Mouse (Mus musculus): ENCODE results near the gene V1ra8.
"Not testable (repeated sequence)": the region's sequence is repeated elsewhere in the genome, so short reads cannot be mapped to it uniquely, and the experiment has no call there.

Gene V1ra8

DNA sequence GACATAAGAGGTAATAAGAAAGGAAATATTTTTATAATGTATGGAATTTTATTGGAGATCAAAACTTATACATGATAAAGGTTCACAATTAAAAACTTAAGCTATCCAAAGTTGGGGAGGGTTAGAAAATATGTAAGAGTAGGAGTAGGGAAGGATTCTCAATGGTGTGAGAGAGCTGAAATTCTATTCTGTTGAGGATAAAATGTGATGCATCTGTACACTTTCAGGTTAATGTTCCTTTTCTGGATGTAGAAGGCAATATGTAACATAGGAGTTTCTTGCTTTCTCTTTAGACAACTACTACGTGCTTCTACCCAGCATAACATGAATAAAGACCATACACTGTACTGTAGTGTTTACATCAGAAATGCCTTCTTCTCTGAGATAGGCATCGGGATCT, at the start of gene V1ra8:
Gene V1ra8 (plus strand): TSS at position 301 of the 400 bp plus-strand sequence.
- DNase-seq: not testable (repeated sequence)

DNA sequence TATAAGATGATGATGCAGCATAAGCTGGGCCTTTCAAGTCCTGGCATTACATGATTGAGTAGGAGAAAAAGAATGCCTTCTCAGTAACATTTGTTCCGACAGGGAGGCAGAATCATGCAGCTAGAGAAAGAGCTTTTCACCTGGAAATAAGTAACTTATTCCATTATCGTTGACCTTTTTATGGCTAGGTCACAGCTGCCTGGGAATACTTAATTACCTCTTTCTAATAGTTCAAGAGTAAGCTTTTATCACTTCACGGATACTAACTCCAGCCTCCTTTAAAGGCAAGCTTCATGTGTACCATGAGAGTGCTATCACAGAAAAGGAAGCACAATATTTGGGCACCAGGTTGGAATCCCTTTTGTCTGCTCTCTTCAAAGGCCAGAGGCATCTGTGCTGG, 42.5 kb upstream of the V1ra8 start:
- DNase-seq: peak in 1 of 2 experiments; percentile 4

DNA sequence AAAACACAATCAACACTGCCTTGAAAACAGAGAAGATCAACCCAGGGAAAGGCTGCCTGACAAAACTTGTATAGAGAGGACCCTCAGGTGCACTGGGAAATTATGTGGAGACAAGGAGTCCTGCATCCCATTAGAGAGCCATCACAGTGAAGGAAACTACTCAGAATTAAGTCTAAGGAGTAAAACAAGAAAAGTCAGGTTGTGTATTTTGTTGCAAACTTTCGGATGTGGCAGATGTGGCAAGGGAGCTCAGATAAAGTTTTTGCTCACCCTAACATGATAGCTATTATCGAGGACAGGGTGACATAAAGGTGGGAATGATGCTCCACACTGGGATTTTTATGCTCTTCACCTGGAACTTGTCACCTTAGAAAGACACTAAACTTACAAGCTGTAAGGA, 28.1 kb upstream of the V1ra8 start, which contains the start of gene Vmn1r52:
Gene Vmn1r52 (plus strand): TSS at position 301 of the 400 bp plus-strand sequence.
- DNase-seq: no peak

DNA sequence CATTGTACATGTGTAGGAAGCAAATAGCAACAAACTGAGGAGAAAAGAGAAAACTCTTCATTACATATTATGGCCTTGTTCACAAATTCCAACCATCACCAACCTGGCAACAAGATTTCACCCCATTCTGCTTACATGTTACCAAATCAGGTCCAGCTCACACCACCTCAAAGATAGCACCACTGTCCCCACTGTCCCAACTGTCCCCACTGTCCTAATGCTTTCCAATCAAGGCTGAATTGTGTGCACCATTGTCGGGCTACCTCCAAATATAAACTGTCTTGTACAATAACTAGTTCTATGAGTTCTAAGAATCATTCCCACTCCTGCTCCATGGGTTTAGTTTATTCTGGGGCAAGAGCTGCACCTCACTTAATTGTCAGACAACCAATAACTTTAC, 21.7 kb downstream of the V1ra8 start, which contains the start of gene Vmn1r53:
Gene Vmn1r53 (minus strand): TSS at position 101 of the 400 bp plus-strand sequence.
- no peak for DNase-seq

DNA sequence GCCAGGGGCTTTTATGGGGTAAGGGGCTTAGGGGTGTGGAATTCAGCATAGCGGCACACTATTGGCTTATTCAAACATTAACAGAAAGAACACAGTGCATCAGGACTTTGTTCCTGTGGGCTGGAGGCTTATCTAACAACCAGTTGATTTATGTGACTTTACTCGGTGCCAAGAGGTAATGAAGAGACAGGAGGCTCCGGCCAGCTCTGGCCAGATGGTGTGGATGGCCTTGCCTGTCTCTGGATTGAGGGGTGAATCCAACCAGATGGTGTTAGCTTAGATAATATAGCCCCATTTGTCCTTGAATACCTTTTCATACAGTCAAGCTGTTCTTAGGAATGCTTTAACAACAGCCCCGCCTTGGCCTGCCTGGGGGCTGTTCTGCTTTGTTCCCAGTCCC, 29.5 kb downstream of the V1ra8 start:
- not testable (repeated sequence) for DNase-seq

DNA sequence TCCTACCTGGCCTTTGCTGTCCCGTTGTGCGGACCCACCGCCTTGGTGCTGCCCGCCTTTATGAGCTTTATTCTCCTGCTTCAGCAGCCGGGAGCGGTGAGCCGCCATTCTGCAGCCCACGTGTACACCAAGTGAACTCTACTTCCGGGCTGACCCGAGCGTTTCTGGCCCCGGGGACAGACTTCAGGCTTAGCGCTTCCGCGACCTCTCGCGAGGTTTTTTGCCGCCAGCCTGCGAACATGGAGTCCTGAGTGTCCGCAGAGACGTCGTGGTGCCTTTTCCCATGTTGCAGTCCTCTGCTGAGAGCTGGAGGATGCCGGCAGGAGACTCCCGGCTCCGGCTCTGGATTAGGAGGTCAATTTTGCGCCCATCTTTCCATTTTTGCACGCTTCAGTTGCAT, 30.1 kb downstream of the V1ra8 start:
- no peak for DNase-seq

DNA sequence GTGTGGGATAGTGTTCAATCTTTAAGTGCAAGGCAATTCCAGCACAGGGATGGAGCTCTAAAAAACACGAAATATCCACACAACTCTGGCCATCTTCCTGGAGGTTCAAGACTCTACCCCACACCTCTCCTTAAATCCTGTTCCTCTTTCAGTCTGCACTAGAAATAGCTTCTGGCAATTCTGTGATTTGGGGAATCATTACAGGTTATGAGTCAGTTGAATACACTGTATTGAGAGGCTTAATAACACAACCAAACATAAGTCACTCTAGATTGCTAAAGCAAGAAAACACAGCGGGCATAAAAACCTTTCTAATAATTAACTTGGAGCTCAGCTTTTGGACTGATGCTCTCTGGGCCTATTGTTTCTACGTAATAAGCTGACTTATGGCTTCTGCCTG, 41.4 kb downstream of the V1ra8 start:
- DNase-seq: no peak

DNA sequence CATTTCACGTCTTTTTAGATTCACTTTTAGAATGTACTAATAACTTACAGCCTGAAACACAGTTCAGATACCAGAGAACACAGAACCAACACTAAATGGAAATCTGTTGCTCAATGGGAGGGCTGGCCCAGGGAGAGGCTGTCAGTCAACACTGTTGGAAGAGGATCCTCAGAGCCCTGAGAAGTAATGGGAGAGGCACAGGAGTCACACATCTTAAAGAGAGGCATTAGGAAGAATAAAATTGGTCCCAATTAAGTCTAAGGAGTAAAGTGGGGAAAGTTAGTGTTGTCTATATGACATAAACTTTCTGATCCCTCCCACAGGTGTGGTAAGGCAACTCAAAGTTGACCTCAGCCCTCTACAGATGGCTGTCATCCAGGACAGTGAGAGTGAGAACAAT, 43.4 kb downstream of the V1ra8 start, which contains the start of gene Vmn1r54:
Gene Vmn1r54 (plus strand): TSS at position 301 of the 400 bp plus-strand sequence.
- DNase-seq: no peak
